Mouse (Mus musculus) macrophage (primary cell): ENCODE results near the gene Gm10160. TPM values are rescaled to one million over a fixed set of nuclear protein-coding genes. Genes with fewer than 3 reads are reported as not detected.

Experiments used
- H3K27ac ChIP-seq: fragments of 350-480 bp; formaldehyde crosslinking; 2 replicates; pipeline ENCODE4 v1.9.0; 2021
- H3K36me3 ChIP-seq: fragments of 350-480 bp; formaldehyde crosslinking; 2 replicates; pipeline ENCODE4 v1.9.0; 2021; ENCODE audit errors: inconsistent target
- H3K4me3 ChIP-seq: fragments of 350-480 bp; formaldehyde crosslinking; 2 replicates; pipeline ENCODE4 v1.9.0; 2021; ENCODE audit errors: inconsistent target
- H3K79me2 ChIP-seq: fragments of 350-480 bp; formaldehyde crosslinking; 2 replicates; pipeline ENCODE4 v1.9.0; 2021; ENCODE audit errors: inconsistent target
- WGBS: methylation state at CpG from one replicate; pipeline ENCODE4 v1.1.7; 2026; ENCODE audit warnings: inconsistent platforms; ENCODE audit not compliant: missing documents; 5-methylcytosine and 5-hydroxymethylcytosine counted together
- polyA plus RNA-seq: library from polyadenylated mRNA; stranded (reverse); fragments of 250-400 nt; gene quantifications from 3 replicates; pipeline ENCODE4 v1.2.4, GENCODE M21; 2018; ENCODE audit warnings: inconsistent platforms

Gm10160 gene
- polyA plus RNA-seq, 1 experiment from 2014 or later: not detected

DNA sequence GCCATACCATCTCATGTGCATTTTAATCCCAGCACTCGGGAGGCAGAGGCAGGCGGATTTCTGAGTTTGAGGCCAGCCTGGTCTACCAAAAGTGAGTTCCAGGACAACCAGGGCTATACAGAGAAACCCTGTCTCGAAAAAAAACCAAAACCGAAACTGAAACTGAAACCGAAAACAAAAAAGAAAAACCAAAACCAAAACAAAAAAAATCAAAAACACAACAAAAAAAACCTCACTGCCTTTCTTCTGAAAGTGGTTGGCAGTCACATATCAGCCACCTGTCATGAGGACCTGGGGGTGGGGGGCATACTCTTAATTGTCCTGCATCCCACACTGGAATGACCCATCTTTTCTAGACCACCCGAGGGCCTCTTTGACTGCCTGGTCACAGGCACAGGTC lies 9.0 kb upstream of the Gm10160 start:
- 85% methylated on average over 5 of the region's 6 CpGs for WGBS
- Histone ChIP-seq H3K36me3 (peaks cover 41% of the 10 kb centered on the region), H3K27ac (no peak overlapping the region), H3K79me2 (peaks cover 86% of the 10 kb centered on the region), H3K4me3 (no peak overlapping the region)

DNA sequence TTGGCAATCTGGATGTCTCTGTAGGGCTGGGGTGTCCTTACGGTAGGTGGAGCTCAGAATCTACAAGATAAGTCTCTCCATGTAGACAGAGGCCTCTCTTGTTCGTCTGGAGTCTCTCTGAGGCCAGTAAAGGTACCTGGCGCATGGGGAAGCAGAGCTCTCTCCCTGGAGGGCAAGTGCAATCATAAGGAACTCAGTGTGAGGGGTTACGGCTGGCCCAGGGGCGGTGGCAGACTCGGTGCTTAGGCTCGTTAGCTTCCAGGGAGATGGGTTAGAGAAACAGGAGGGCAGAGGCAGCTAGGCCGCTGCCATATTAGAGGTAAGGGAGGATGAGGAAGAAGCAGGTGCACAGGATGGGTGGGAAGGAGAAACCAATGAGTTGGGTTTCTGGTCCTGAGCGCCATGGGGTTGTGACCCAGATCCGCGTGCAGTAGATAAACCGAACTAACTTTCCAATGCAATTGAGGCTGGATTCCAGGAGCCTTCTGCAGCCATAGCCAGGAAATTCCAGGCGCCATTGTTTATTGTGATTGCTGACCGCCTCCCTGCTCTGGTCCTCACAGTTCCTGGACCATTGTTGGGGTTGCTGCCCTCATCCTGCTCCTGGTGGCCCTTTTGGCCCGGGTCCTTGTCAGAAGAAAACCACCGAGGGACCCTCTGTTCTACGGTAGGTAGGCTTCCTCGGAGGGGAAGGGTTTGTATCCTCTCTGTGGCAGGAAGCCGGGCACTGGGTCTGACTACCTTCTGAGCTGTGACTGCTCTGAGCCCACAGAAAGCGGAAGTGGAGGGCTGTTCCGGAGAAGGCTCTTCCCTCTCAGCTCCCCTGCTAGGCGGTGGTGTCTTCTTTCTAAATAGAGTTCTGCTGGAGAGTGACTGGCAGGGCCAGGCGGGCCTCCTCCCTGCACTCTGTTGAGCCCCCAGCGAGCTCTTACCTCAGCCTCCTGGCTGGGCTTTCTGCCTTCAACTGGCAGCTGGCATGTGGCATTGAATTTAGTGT lies 7.3 kb upstream of the Gm10160 start:
- peaks cover 76% of the 10 kb centered on the region for H3K79me2 ChIP-seq
- H3K4me3 ChIP-seq: peak overlapping the region; percentile 11; the same call in 1 of the 2 replicates
- 28% methylated on average over 24 of the region's 24 CpGs for WGBS
- peaks cover 31% of the 10 kb centered on the region for H3K36me3 ChIP-seq
- H3K27ac ChIP-seq: peak overlapping the region; percentile 94

GRCm38 (mm10) chr7:81861921-81862320 lies 6.3 kb upstream of the Gm10160 start:
- 68% methylated on average over 4 of the region's 4 CpGs for WGBS
- H3K79me2 ChIP-seq: peaks cover 66% of the 10 kb centered on the region
- no peak overlapping the region for H3K4me3 ChIP-seq
- peak overlapping the region; percentile 94 for H3K27ac ChIP-seq
- H3K36me3 ChIP-seq: peaks cover 23% of the 10 kb centered on the region

GRCm38 (mm10) chr7:81861461-81861860 lies 5.9 kb upstream of the Gm10160 start:
- Histone ChIP-seq H3K4me3 (peak overlapping the region; percentile 74; the same call in 1 of the 2 replicates), H3K79me2 (peaks cover 62% of the 10 kb centered on the region), H3K36me3 (peaks cover 18% of the 10 kb centered on the region), H3K27ac (peak overlapping the region; percentile 94)
- 83% methylated on average over 2 of the region's 2 CpGs for WGBS

- 2% methylated on average over 5 of the region's 5 CpGs for WGBS
- Histone ChIP-seq H3K27ac (peak overlapping the region; percentile 94), H3K36me3 (peaks cover 14% of the 10 kb centered on the region), H3K4me3 (peak overlapping the region; percentile 74), H3K79me2 (peaks cover 57% of the 10 kb centered on the region)
Measured at GRCm38 (mm10) chr7:81860996-81861395, 5.4 kb upstream of the Gm10160 start.

DNA sequence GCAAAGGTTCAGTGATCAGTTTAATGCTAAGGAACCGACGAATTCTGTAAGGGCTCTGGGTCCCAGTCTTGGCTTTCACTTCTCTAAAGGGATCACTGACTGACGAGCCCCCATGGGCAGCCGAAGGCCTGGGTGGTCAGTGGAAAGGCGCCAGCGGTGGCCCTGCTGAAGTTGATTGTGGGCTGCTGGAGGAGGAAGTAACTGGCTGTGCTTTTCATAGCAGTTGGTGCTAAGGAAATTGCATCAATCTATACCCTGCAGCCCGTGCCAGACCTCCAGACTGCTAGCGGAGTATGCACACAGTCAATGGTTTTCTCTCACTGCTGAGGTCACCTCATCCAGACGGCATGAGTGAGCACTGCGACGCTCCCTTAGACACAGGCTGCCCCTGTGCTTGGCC lies 4.5 kb upstream of the Gm10160 start:
- 0% methylated on average over 11 of the region's 11 CpGs for WGBS
- Histone ChIP-seq H3K36me3 (peaks cover 5% of the 10 kb centered on the region), H3K27ac (peak overlapping the region; percentile 94), H3K4me3 (peak overlapping the region; percentile 74), H3K79me2 (peaks cover 48% of the 10 kb centered on the region)

DNA sequence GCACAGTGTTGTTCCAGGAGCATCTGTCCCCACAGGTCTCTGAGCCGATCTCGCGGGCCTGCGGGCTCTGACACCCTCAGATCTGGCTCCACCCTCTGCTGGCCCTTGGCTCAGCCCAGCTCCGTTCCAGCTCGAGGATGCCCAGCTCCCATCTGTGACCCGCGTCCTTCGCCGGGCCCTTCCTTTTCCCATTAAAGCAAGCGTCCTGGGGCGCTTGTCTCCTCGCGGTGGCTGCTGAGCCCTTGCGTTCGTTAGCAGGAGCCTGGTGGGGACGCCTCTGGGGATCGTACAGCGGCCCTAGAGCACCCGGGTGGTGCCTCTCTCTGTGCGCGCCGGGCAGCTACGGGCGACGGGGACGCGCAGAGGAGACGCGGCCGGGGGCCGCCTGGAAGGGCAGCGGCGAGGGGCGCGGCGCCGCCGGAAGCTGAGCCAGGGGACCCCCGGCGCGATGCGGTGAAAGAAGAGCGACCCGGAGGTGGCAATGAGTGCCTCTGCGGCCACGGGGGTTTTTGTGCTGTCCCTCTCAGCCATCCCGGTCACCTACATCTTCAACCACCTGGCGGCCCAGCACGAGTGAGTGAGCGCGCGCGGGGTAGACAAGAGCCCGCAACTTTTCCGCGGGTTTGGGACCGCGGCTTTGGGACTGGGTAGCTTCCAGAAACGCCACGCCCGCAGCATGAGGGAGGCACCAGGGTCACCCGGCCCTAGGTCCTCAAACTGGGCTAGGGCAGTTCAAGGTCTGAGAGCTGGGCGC lies 3.6 kb upstream of the Gm10160 start, which contains the start of gene Tm6sf1:
Gene Tm6sf1, plus strand, starts transcription at position 34 of the 754 bp plus-strand sequence.
- peak within 1 kb of the TSS; percentile 74 for H3K4me3 ChIP-seq
- H3K79me2 ChIP-seq: peaks cover 38% of the 10 kb centered on the region
- no peaks in the 10 kb centered on the region for H3K36me3 ChIP-seq
- under 1% methylated on average over 56 of the region's 64 CpGs for WGBS
- H3K27ac ChIP-seq: peak within 1 kb of the TSS; percentile 94

GRCm38 (mm10) chr7:81858236-81858635 lies 2.6 kb upstream of the Gm10160 start:
- Histone ChIP-seq H3K4me3 (no peak overlapping the region), H3K27ac (no peak overlapping the region)
- 43% methylated on average over 9 of the region's 9 CpGs for WGBS

DNA sequence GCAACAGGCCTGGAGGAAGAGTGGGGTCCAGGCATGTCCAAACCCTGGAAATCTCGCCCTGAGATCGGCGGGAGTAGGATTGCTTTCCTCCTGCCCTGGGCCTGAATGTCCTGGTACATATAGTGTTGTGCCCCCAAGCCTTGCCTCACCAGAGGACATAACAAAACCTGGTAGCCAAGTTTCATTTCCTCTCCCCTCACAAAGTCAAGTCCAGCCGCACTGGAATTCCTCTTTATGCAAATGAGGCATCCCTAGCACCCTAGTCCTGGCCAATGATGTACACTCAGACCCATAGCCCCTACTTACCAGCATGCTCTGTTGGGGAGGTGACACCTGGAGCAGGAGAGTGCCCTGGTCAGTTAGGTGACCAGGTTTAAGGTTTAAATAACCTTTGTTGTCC lies 627 bp upstream of the Gm10160 start:
- WGBS: 20% methylated on average over 4 of the region's 4 CpGs
- peaks cover 11% of the 10 kb centered on the region for H3K79me2 ChIP-seq
- H3K36me3 ChIP-seq: no peaks in the 10 kb centered on the region
- H3K4me3 ChIP-seq: no peak overlapping the region
- peak overlapping the region; percentile 61 for H3K27ac ChIP-seq

More at GRCm38 (mm10) chr7:81858236-81858635, 2.6 kb upstream of the Gm10160 start:
- Histone ChIP-seq H3K79me2 (peaks cover 30% of the 10 kb centered on the region), H3K36me3 (no peaks in the 10 kb centered on the region)

GRCm38 (mm10) chr7:81854568-81855307 lies 856 bp downstream of the Gm10160 start:
- peak overlapping the region; percentile 18 for H3K4me3 ChIP-seq
- under 1% methylated on average over 8 of the region's 8 CpGs for WGBS
- peaks cover 5% of the 10 kb centered on the region; the same call in 1 of the 2 replicates for H3K79me2 ChIP-seq
- no peaks in the 10 kb centered on the region for H3K36me3 ChIP-seq
- H3K27ac ChIP-seq: peak overlapping the region; percentile 90

- Histone ChIP-seq H3K36me3 (no peaks in the 10 kb centered on the region), H3K79me2 (no peaks in the 10 kb centered on the region), H3K4me3 (no peak overlapping the region), H3K27ac (peak overlapping the region; percentile 96)
- WGBS: 95% methylated on average over 3 of the region's 3 CpGs
Measured at GRCm38 (mm10) chr7:81851706-81852105, 3.9 kb downstream of the Gm10160 start.

- H3K79me2 ChIP-seq: no peaks in the 10 kb centered on the region
- no peak overlapping the region for H3K4me3 ChIP-seq
- WGBS: 65% methylated on average over 6 of the region's 6 CpGs
- H3K36me3 ChIP-seq: no peaks in the 10 kb centered on the region
- H3K27ac ChIP-seq: peak overlapping the region; percentile 96
Measured at GRCm38 (mm10) chr7:81850171-81850570, 5.4 kb downstream of the Gm10160 start.

DNA sequence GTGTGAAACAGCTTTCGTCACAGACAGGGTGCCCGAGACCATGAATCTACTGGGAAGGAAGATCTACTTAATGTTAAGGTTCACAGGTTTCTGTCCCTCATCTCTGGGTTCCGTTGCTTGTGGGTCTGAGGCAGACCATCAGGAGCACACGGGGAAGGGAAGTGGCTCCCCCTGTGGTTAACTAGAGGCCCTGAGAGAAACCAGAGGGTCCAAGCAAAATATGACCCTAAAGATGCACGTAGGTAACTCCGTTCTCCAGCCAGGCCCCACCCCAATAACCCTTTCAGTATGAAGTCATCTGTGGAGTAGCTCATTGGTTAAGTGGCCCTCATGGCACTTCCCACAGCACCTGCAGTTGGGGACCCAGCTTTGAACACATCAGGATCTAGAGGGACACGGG lies 6.0 kb downstream of the Gm10160 start:
- no peaks in the 10 kb centered on the region for H3K79me2 ChIP-seq
- 15% methylated on average over 7 of the region's 7 CpGs for WGBS
- peak overlapping the region; percentile 96 for H3K27ac ChIP-seq
- no peak overlapping the region for H3K4me3 ChIP-seq
- H3K36me3 ChIP-seq: no peaks in the 10 kb centered on the region

- Histone ChIP-seq H3K36me3 (no peaks in the 10 kb centered on the region), H3K79me2 (no peaks in the 10 kb centered on the region), H3K27ac (peak overlapping the region; percentile 96), H3K4me3 (no peak overlapping the region)
- WGBS: 10% methylated on average over 4 of the region's 5 CpGs
Measured at GRCm38 (mm10) chr7:81849214-81849613, 6.4 kb downstream of the Gm10160 start.
